Mouse (Mus musculus) embryonic fibroblast, embryonic 13.5 days (primary cell): ENCODE data around the gene Poldip2.

Experiments
- CTCF ChIP-seq: IDR thresholded peaks from 2 replicates; pipeline ENCODE4 v1.5.1; 2011; ENCODE audit warnings: mild to moderate bottlenecking, control low read depth, low read length, moderate library complexity, borderline replicate concordance; ENCODE audit not compliant: insufficient read depth
- POLR2A ChIP-seq: IDR thresholded peaks from 2 replicates; pipeline ENCODE4 v1.6.1; 2011; ENCODE audit warnings: low read depth, mild to moderate bottlenecking, control low read depth, low read length, moderate library complexity

- TF ChIP-seq CTCF: no peak
- TF ChIP-seq POLR2A: peak; percentile 92
Measured at GRCm38 (mm10) chr11:78512025-78512957, at the start of gene Poldip2, which contains the start of gene Tmem199.
